Mouse (Mus musculus) CH12.LX (cell line): ENCODE results near the gene Dthd1. TPM values are rescaled to one million over a fixed set of nuclear protein-coding genes. Genes with fewer than 3 reads are reported as not detected.
A peak's percentile ranks its signal among the peaks of the same experiment; 100 is the strongest.

ENCODE experiments used
- DNase-seq: peaks from one replicate; pipeline ENCODE4 v3.0.0-alpha.2; 2013; ENCODE audit errors: extremely low read depth
- H3K27ac ChIP-seq: 2 replicates; pipeline ENCODE4 v1.5.1; 2012; ENCODE audit warnings: low read depth, mild to moderate bottlenecking, control low read depth, moderate library complexity; ENCODE audit not compliant: insufficient read depth
- H3K27me3 ChIP-seq: replicated peaks from 2 replicates; pipeline ENCODE3; 2012; ENCODE audit warnings: inconsistent platforms
- H3K36me3 ChIP-seq, 2 experiments: replicated peaks in 1 of 2; 2 replicates each; pipeline versions ENCODE3 to v1.6.1; 2012; ENCODE audit warnings: inconsistent platforms in 1 of 2, low read length in 1 of 2, mild to moderate bottlenecking in 1 of 2, mixed read lengths in 1 of 2, moderate library complexity in 1 of 2; ENCODE audit not compliant: control insufficient read depth in 1 of 2, insufficient read depth in 1 of 2
- H3K4me1 ChIP-seq, 2 experiments: 2 replicates each; pipeline ENCODE4 v1.6.1; 2012; ENCODE audit warnings: inconsistent platforms in 1 of 2, moderate library complexity in 1 of 2; ENCODE audit not compliant: insufficient read depth in 2 of 2, control insufficient read depth in 1 of 2
- H3K4me2 ChIP-seq: 2 replicates; pipeline ENCODE4 v1.6.1; 2012; ENCODE audit warnings: low read depth, mild to moderate bottlenecking, control low read depth; ENCODE audit not compliant: poor library complexity, insufficient read depth, severe bottlenecking
- H3K4me3 ChIP-seq, 3 experiments: fragments of 150-350 bp in 1 of 3; sonication (generic) in 1 of 3; replicated peaks in 1 of 3; 2 replicates each; pipeline versions ENCODE3 to v1.5.1; 2011 to 2012; ENCODE audit warnings: low read depth in 2 of 3, low read length in 2 of 3, mild to moderate bottlenecking in 2 of 3, moderate library complexity in 2 of 3, control low read depth in 1 of 3, improper control_type of control experiment in 1 of 3, inconsistent platforms in 1 of 3, mixed read lengths in 1 of 3; ENCODE audit not compliant: poor library complexity in 1 of 3
- H3K79me2 ChIP-seq: replicated peaks from 2 replicates; pipeline ENCODE4 v1.6.1; 2012; ENCODE audit warnings: mild to moderate bottlenecking, moderate library complexity; ENCODE audit not compliant: control insufficient read depth, poor library complexity, insufficient read depth, severe bottlenecking; ENCODE audit errors: extremely low read depth
- H3K9ac ChIP-seq: 2 replicates; pipeline ENCODE4 v1.6.1; 2012; ENCODE audit warnings: low read depth, mild to moderate bottlenecking, control low read depth, moderate library complexity; ENCODE audit not compliant: insufficient read depth
- H3K9me3 ChIP-seq: replicated peaks from 2 replicates; pipeline ENCODE3; 2012; ENCODE audit warnings: low read length, inconsistent platforms, mixed read lengths
- BHLHE40 ChIP-seq: IDR thresholded peaks from 2 replicates; pipeline ENCODE4 v1.6.1; 2011; ENCODE audit warnings: mild to moderate bottlenecking, low read depth, low read length, improper control_type of control experiment
- CHD1 ChIP-seq: IDR thresholded peaks from 2 replicates; pipeline ENCODE4 v1.6.1; 2012; ENCODE audit warnings: low read depth, low read length, improper control_type of control experiment, inconsistent platforms
- CHD2 ChIP-seq: IDR thresholded peaks from 2 replicates; pipeline ENCODE4 v1.6.1; 2011; ENCODE audit warnings: low read length, improper control_type of control experiment
- E2F4 ChIP-seq: IDR thresholded peaks from 2 replicates; pipeline ENCODE4 v1.6.1; 2011; ENCODE audit warnings: low read depth, low read length, improper control_type of control experiment; ENCODE audit not compliant: insufficient replicate concordance
- ELF1 ChIP-seq: IDR thresholded peaks from 2 replicates; pipeline ENCODE4 v1.6.1; 2014; ENCODE audit warnings: low read depth, mild to moderate bottlenecking, inconsistent platforms, low read length, improper control_type of control experiment
- EP300 ChIP-seq: IDR thresholded peaks from 2 replicates; pipeline ENCODE4 v1.6.1; 2011; ENCODE audit warnings: low read length, improper control_type of control experiment
- ETS1 ChIP-seq: conservative IDR thresholded peaks from 2 replicates; pipeline ENCODE4 v1.6.1; 2012; ENCODE audit warnings: low read depth, mild to moderate bottlenecking, inconsistent platforms, low read length, improper control_type of control experiment, moderate library complexity
- HCFC1 ChIP-seq: IDR thresholded peaks from 2 replicates; pipeline ENCODE4 v1.6.1; 2012; ENCODE audit warnings: low read depth, mild to moderate bottlenecking, inconsistent platforms, low read length, improper control_type of control experiment
- IRF4 ChIP-seq: IDR thresholded peaks from 2 replicates; pipeline ENCODE4 v1.6.1; 2014; ENCODE audit warnings: low read depth, mild to moderate bottlenecking, inconsistent platforms, low read length, improper control_type of control experiment
- JUN ChIP-seq: IDR thresholded peaks from 2 replicates; pipeline ENCODE4 v1.6.1; 2011; ENCODE audit warnings: low read depth, mild to moderate bottlenecking, low read length, improper control_type of control experiment, moderate library complexity; ENCODE audit not compliant: insufficient read depth
- JUND ChIP-seq: conservative IDR thresholded peaks from 2 replicates; pipeline ENCODE4 v1.6.1; 2011; ENCODE audit warnings: low read depth, low read length, improper control_type of control experiment
- MAFK ChIP-seq: IDR thresholded peaks from 2 replicates; pipeline ENCODE4 v1.6.1; 2011; ENCODE audit warnings: low read length, improper control_type of control experiment; ENCODE audit not compliant: insufficient replicate concordance
- MAX ChIP-seq: IDR thresholded peaks from 2 replicates; pipeline ENCODE4 v1.6.1; 2011; ENCODE audit warnings: low read length, improper control_type of control experiment
- MEF2A ChIP-seq: IDR thresholded peaks from 2 replicates; pipeline ENCODE4 v1.6.1; 2014; ENCODE audit warnings: low read depth, mild to moderate bottlenecking, inconsistent platforms, low read length, improper control_type of control experiment, borderline replicate concordance
- MXI1 ChIP-seq: IDR thresholded peaks from 2 replicates; pipeline ENCODE4 v1.6.1; 2011; ENCODE audit warnings: mild to moderate bottlenecking, low read depth, low read length, improper control_type of control experiment
- RCOR1 ChIP-seq: conservative IDR thresholded peaks from 2 replicates; pipeline ENCODE4 v1.6.1; 2012; ENCODE audit warnings: low read depth, mild to moderate bottlenecking, inconsistent platforms, low read length, improper control_type of control experiment
- SMC3 ChIP-seq: IDR thresholded peaks from 2 replicates; pipeline ENCODE4 v1.6.1; 2011; ENCODE audit warnings: low read depth, low read length, improper control_type of control experiment
- USF1 ChIP-seq: IDR thresholded peaks from 2 replicates; pipeline ENCODE4 v1.6.1; 2014; ENCODE audit warnings: low read depth, mild to moderate bottlenecking, inconsistent platforms, low read length, improper control_type of control experiment
- ZC3H11A ChIP-seq: IDR thresholded peaks from 2 replicates; pipeline ENCODE4 v1.6.1; 2012; ENCODE audit warnings: low read depth, mild to moderate bottlenecking, inconsistent platforms, low read length, improper control_type of control experiment
- ZKSCAN1 ChIP-seq: IDR thresholded peaks from 2 replicates; pipeline ENCODE4 v1.6.1; 2012; ENCODE audit warnings: low read depth, inconsistent platforms, low read length, improper control_type of control experiment, borderline replicate concordance
- ZMIZ1 ChIP-seq: IDR thresholded peaks from 2 replicates; pipeline ENCODE4 v1.6.1; 2012; ENCODE audit warnings: low read depth, mild to moderate bottlenecking, inconsistent platforms, low read length, improper control_type of control experiment
- dilution Hi-C: fragments of 300-500 bp; cut with MboI; formaldehyde crosslinking; loops from 2 replicates; pipeline ENCODE4 v1.14.3; 2020; ENCODE audit warnings: low sequenced_read_pairs; ENCODE audit not compliant: extremely low pct_unique_long_range_greater_than_20kb, extremely low pct_ligation_motif_present
- in situ Hi-C: fragments of 300-500 bp; cut with MboI; formaldehyde crosslinking; loops from 3 replicates; pipeline ENCODE4 v1.14.3; 2019; ENCODE audit warnings: low sequenced_read_pairs, low pct_ligation_motif_present, low pct_unique_long_range_greater_than_20kb, mixed read lengths
- polyA plus RNA-seq: library from polyadenylated mRNA; unstranded; fragments of >175 nt; gene quantifications from 2 replicates; pipeline ENCODE4 v1.2.1, GENCODE M21; 2012; ENCODE audit warnings: low read depth; ENCODE audit not compliant: insufficient read length
- total RNA-seq, 2 experiments: library from RNA; depleted of rRNA; stranded (reverse); fragments of 300-350 nt in 1 of 2; fragments of >200 nt in 1 of 2; gene quantifications; 2 replicates each; pipeline ENCODE4 v1.2.3; 2012 to 2014

Dthd1 gene
- total and polyA plus RNA-seq, 3 experiments = not detected

GRCm38 (mm10) chr5:62792776-62793175, 20.8 kb upstream of the Dthd1 start:
- Histone ChIP-seq H3K27me3 (no peaks in the 10 kb centered on the region), H3K4me1 (peaks cover 0 to 4% of the 10 kb centered on the region in 2 experiments; a peak in 2 of 4 replicates), H3K4me3 (no peak overlapping the region), H3K4me2 (no peak overlapping the region), H3K36me3 (no peaks in the 10 kb centered on the region), H3K79me2 (no peaks in the 10 kb centered on the region), H3K9ac (no peak overlapping the region), H3K9me3 (no peaks in the 10 kb centered on the region), H3K27ac (no peak overlapping the region)
- in situ Hi-C loops (no loop called here), dilution Hi-C loops (no loop called here)
- no peak for DNase-seq
- TF ChIP-seq ZKSCAN1 = no peak

- Histone ChIP-seq H3K9me3 (no peaks in the 10 kb centered on the region), H3K4me3 (no peak overlapping the region), H3K27me3 (no peaks in the 10 kb centered on the region), H3K9ac (no peak overlapping the region), H3K79me2 (no peaks in the 10 kb centered on the region), H3K36me3 (no peaks in the 10 kb centered on the region), H3K4me2 (no peak overlapping the region), H3K4me1 (peaks cover 3 to 30% of the 10 kb centered on the region in 2 experiments; a peak in 3 of 4 replicates), H3K27ac (no peak overlapping the region)
- no peak for DNase-seq
- in situ Hi-C loops = no loop called here
- dilution Hi-C loops = no loop called here
- TF ChIP-seq ZC3H11A = no peak
- no peak for TF ChIP-seq MXI1
- no peak for TF ChIP-seq MAX
- TF ChIP-seq SMC3 = no peak
- TF ChIP-seq HCFC1 = no peak
- TF ChIP-seq ELF1 = no peak
- TF ChIP-seq ZKSCAN1 = no peak
- TF ChIP-seq MEF2A = no peak
Measured at GRCm38 (mm10) chr5:62814072-62814414, 420 bp downstream of the Dthd1 start.

GRCm38 (mm10) chr5:62815741-62816140, 2.1 kb downstream of the Dthd1 start:
- H3K4me3 ChIP-seq = no peak overlapping the region
- no peaks in the 10 kb centered on the region for H3K36me3 ChIP-seq
- dilution Hi-C loops (no loop called here), in situ Hi-C loops (no loop called here)
- H3K27me3 ChIP-seq = no peaks in the 10 kb centered on the region
- H3K9ac ChIP-seq = no peak overlapping the region
- H3K27ac ChIP-seq = no peak overlapping the region
- no peaks in the 10 kb centered on the region for H3K79me2 ChIP-seq
- H3K4me2 ChIP-seq = no peak overlapping the region
- peaks cover 3 to 37% of the 10 kb centered on the region in 2 experiments; a peak in 3 of 4 replicates for H3K4me1 ChIP-seq
- TF ChIP-seq EP300 = peak; percentile 98
- TF ChIP-seq CHD1 = no peak
- TF ChIP-seq ELF1 = 0 out of 2 replicates have a peak, but pooled peaks have one; percentile 33
- peak; percentile 96 for TF ChIP-seq JUN
- TF ChIP-seq JUND = peak; percentile 98
- peak; percentile 82 for TF ChIP-seq RCOR1
- TF ChIP-seq MAFK = peak; percentile 97
- TF ChIP-seq USF1 = no peak
- peak; percentile 98 for TF ChIP-seq IRF4
- TF ChIP-seq MAX = no peak
- peak; percentile 60; the same call in 1 of the 2 replicates for TF ChIP-seq MEF2A
- no peak for TF ChIP-seq CHD2
- TF ChIP-seq MXI1 = no peak
- peak; percentile 72 for TF ChIP-seq BHLHE40
- no peak for TF ChIP-seq E2F4
- no peak for TF ChIP-seq ZMIZ1
- no peak for TF ChIP-seq SMC3
- TF ChIP-seq ETS1 = peak; percentile 96
- no peaks in the 10 kb centered on the region for H3K9me3 ChIP-seq
- DNase-seq = peak; percentile 86
